ENCODE assay signal across 24 mouse cellular contexts in the genomic region with DNA sequence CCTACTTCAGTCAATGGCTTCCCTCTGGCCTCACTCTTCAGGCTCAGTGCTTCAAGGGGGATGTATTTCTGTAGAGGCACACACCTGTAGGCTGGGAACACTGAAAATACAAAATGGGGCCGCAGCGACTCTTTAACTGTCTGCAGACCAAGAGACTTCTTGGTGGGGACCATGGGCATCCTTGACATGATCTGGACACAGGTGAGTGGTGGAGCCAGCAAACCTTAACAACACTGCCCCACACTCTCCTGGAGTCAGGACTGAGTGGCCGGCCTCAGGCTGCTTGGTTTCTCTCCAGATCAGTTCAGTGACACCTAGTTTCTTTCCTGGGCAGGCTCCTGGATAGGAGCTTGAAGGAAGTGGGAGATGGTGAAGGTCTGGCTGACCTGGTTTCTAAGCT.
DNase-seq lines count a peak whose midpoint lies in the region; ATAC-seq lines count a peak whose summit lies in the region.
"Had no signal": no experiment of that assay in that cellular context is flagged by ENCODE, and none has a peak within 500 bp of the region (broad histone marks: within the 10 kb centered on the region; RNA-seq: fewer than 3 reads in every experiment).

No protein-coding gene starts in this region.

- peak; percentile 78 for DNase-seq in heart, adult 11 months
- no peak for DNase-seq in lung, postnatal 14 days
- peak; percentile 4 for DNase-seq in thymus, postnatal 4 days
- DNase-seq in thymus, postnatal 25 days, result no peak
- DNase-seq: adrenal gland, adult 8-10 months; adrenal gland, postnatal 14 days; adrenal gland, postnatal 36 days; B cell, adult 2 months; cerebellum, adult 11-12 months; cerebellum, adult 2 months; cerebellum, adult 9-10 months; cerebellum, postnatal 10 days; cerebellum, postnatal 25 days had no signal

- H3K9ac ChIP-seq in heart, embryonic 12.5 days, result no peak overlapping the region
- H3K9ac ChIP-seq in lung, embryonic 15.5 days, result no peak overlapping the region
- H3K9ac ChIP-seq: embryonic facial prominence, embryonic 12.5 days; forebrain, embryonic 13.5 days; forebrain, embryonic 15.5 days had no signal

- no peak overlapping the region for H3K27ac ChIP-seq in heart, embryonic 12.5 days (ENCODE audit: poor library complexity, severe bottlenecking)
- H3K27ac ChIP-seq in lung, embryonic 15.5 days, result 0 out of 2 replicates have a peak overlapping the region, but pooled peaks have one; percentile 43
- H3K27ac ChIP-seq: embryonic facial prominence, embryonic 10.5 days; embryonic facial prominence, embryonic 12.5 days; forebrain, embryonic 13.5 days; forebrain, embryonic 15.5 days had no signal

- no peak overlapping the region for H3K4me2 ChIP-seq in heart, embryonic 12.5 days
- no peak overlapping the region for H3K4me2 ChIP-seq in lung, embryonic 15.5 days
- H3K4me2 ChIP-seq: embryonic facial prominence, embryonic 12.5 days; forebrain, embryonic 13.5 days; forebrain, embryonic 15.5 days had no signal

- 87% methylated on average over 3 of the region's 3 CpGs for WGBS in heart, embryonic 12.5 days
- 92% methylated on average over 3 of the region's 3 CpGs for WGBS in lung, embryonic 15.5 days

- no peak for ATAC-seq in heart, embryonic 12.5 days (ENCODE audit: insufficient number of reproducible peaks, low FRiP score)
- no peak for ATAC-seq in lung, embryonic 15.5 days (ENCODE audit: borderline replicate concordance, extremely low read depth, low FRiP score, low TSS enrichment)
- ATAC-seq: activated CD4-positive, CD25-positive, alpha-beta regulatory T cell, adult 4 months; CD4-positive, CD25-positive, alpha-beta regulatory T cell, adult 4 months; forebrain, embryonic 13.5 days; forebrain, embryonic 15.5 days; Patski had no signal

- no peak overlapping the region for H3K4me3 ChIP-seq in heart, embryonic 12.5 days
- no peak overlapping the region for H3K4me3 ChIP-seq in lung, embryonic 15.5 days
- H3K4me3 ChIP-seq: embryonic facial prominence, embryonic 10.5 days; embryonic facial prominence, embryonic 12.5 days; forebrain, embryonic 13.5 days; forebrain, embryonic 15.5 days had no signal

- peaks cover 15% of the 10 kb centered on the region; the same call in 1 of the 2 replicates for H3K27me3 ChIP-seq in heart, embryonic 12.5 days (replicated peaks)
- H3K27me3 ChIP-seq in lung, embryonic 15.5 days, result no peaks in the 10 kb centered on the region
- H3K27me3 ChIP-seq: CH12.LX; embryonic facial prominence, embryonic 12.5 days; forebrain, embryonic 13.5 days; forebrain, embryonic 15.5 days; Patski had no signal

- H3K9me3 ChIP-seq in heart, embryonic 12.5 days (replicated peaks), result no peaks in the 10 kb centered on the region; the same call in 1 of the 2 replicates
- no peaks in the 10 kb centered on the region for H3K9me3 ChIP-seq in lung, embryonic 15.5 days
- H3K9me3 ChIP-seq: embryonic facial prominence, embryonic 10.5 days; embryonic facial prominence, embryonic 12.5 days; forebrain, embryonic 13.5 days; forebrain, embryonic 15.5 days had no signal

- H3K4me1 ChIP-seq in heart, embryonic 12.5 days (replicated peaks), result peaks cover 13% of the 10 kb centered on the region
- peaks cover 34% of the 10 kb centered on the region for H3K4me1 ChIP-seq in lung, embryonic 15.5 days
- H3K4me1 ChIP-seq: embryonic facial prominence, embryonic 12.5 days; forebrain, embryonic 13.5 days; forebrain, embryonic 15.5 days had no signal

- no peaks in the 10 kb centered on the region for H3K36me3 ChIP-seq in heart, embryonic 12.5 days
- H3K36me3 ChIP-seq in lung, embryonic 15.5 days, result no peaks in the 10 kb centered on the region
- H3K36me3 ChIP-seq: embryonic facial prominence, embryonic 12.5 days; forebrain, embryonic 15.5 days; G1E had no signal

Comparison
In these comparisons a context has a peak if more than half of its experiments do, and no peak if none do; other contexts are left out.
1. DNase-seq: peak in heart, adult 11 months (single experiment) and thymus, postnatal 4 days (single experiment); none in lung, postnatal 14 days (single experiment) and thymus, postnatal 25 days (single experiment).